Mouse (Mus musculus) E14TG2a.4 (cell line): ENCODE data around the gene Ccdc57.

ENCODE experiments used
- H3K27me3 ChIP-seq: 2 replicates; pipeline ENCODE4 v1.6.1; 2014; ENCODE audit warnings: low read length, control low read depth; ENCODE audit not compliant: insufficient read depth
- H3K36me3 ChIP-seq: 2 replicates; pipeline ENCODE4 v1.6.1; 2014; ENCODE audit warnings: low read length, control low read depth; ENCODE audit not compliant: insufficient read depth
- H3K4me1 ChIP-seq: replicated peaks from 2 replicates; pipeline ENCODE4 v1.6.1; 2014; ENCODE audit warnings: low read depth, low read length, control low read depth
- H3K4me3 ChIP-seq: replicated peaks from 2 replicates; pipeline ENCODE4 v1.5.1; 2014; ENCODE audit warnings: mild to moderate bottlenecking, low read length
- H3K9me3 ChIP-seq: 2 replicates; pipeline ENCODE4 v1.6.1; 2014; ENCODE audit warnings: low read length, control low read depth
- CTCF ChIP-seq: conservative IDR thresholded peaks from 2 replicates; pipeline ENCODE4 v1.5.1; 2014; ENCODE audit warnings: low read length
- NANOG ChIP-seq: IDR thresholded peaks from 2 replicates; pipeline ENCODE4 v1.6.1; 2014; ENCODE audit warnings: borderline replicate concordance, low read length, mixed read lengths
- POU5F1 ChIP-seq: IDR thresholded peaks from 2 replicates; pipeline ENCODE4 v1.6.1; 2014; ENCODE audit warnings: low read length, borderline replicate concordance

Ccdc57 gene

GRCm38 (mm10) chr11:120932564-120933398, at the start of gene Ccdc57:
Ccdc57 (minus strand) TSS chr11:120932872.
- 0 out of 2 replicates have a peak, but pooled peaks have one; percentile 51 for TF ChIP-seq POU5F1
- no peak for TF ChIP-seq CTCF
- Histone ChIP-seq H3K9me3 (peaks cover 9% of the 10 kb centered on the region; the same call in 1 of the 2 replicates), H3K27me3 (no peaks in the 10 kb centered on the region), H3K4me1 (peaks cover 12% of the 10 kb centered on the region), H3K4me3 (peak within 1 kb of the TSS; percentile 88), H3K36me3 (peaks cover 9% of the 10 kb centered on the region)

GRCm38 (mm10) chr11:120982459-120982858, 49.8 kb upstream of the Ccdc57 start:
- Histone ChIP-seq H3K27me3 (no peaks in the 10 kb centered on the region), H3K4me3 (no peak overlapping the region), H3K9me3 (no peaks in the 10 kb centered on the region), H3K36me3 (peaks cover 99% of the 10 kb centered on the region), H3K4me1 (peaks cover 33% of the 10 kb centered on the region)
- no peak for TF ChIP-seq NANOG
- TF ChIP-seq CTCF, result no peak
- no peak for TF ChIP-seq POU5F1

GRCm38 (mm10) chr11:120981661-120982060, 49.0 kb upstream of the Ccdc57 start:
- Histone ChIP-seq H3K4me3 (no peak overlapping the region), H3K36me3 (peaks cover 99% of the 10 kb centered on the region), H3K9me3 (no peaks in the 10 kb centered on the region), H3K4me1 (peaks cover 25% of the 10 kb centered on the region), H3K27me3 (no peaks in the 10 kb centered on the region)
- TF ChIP-seq POU5F1 (no peak), NANOG (no peak), CTCF (no peak)

- H3K27me3 ChIP-seq, result no peaks in the 10 kb centered on the region
- H3K4me3 ChIP-seq, result no peak overlapping the region
- no peaks in the 10 kb centered on the region for H3K9me3 ChIP-seq
- H3K36me3 ChIP-seq, result peaks cover 99% of the 10 kb centered on the region
- TF ChIP-seq CTCF, result no peak
- no peak for TF ChIP-seq POU5F1
- no peak for TF ChIP-seq NANOG
- H3K4me1 ChIP-seq, result peaks cover 22% of the 10 kb centered on the region
Observed at GRCm38 (mm10) chr11:120980427-120981035, 47.9 kb upstream of the Ccdc57 start.

GRCm38 (mm10) chr11:120979711-120980426, 47.2 kb upstream of the Ccdc57 start:
- H3K27me3 ChIP-seq, result no peaks in the 10 kb centered on the region
- H3K4me1 ChIP-seq, result peaks cover 20% of the 10 kb centered on the region

GRCm38 (mm10) chr11:120973318-120973717, 40.6 kb upstream of the Ccdc57 start:
- no peaks in the 10 kb centered on the region for H3K9me3 ChIP-seq
- no peak overlapping the region for H3K4me3 ChIP-seq
- peaks cover 100% of the 10 kb centered on the region for H3K36me3 ChIP-seq
- H3K27me3 ChIP-seq, result no peaks in the 10 kb centered on the region
- TF ChIP-seq POU5F1 (no peak), CTCF (no peak), NANOG (no peak)
- H3K4me1 ChIP-seq, result peaks cover 15% of the 10 kb centered on the region

More at GRCm38 (mm10) chr11:120979711-120980426, 47.2 kb upstream of the Ccdc57 start:
- Histone ChIP-seq H3K36me3 (peaks cover 99% of the 10 kb centered on the region), H3K4me3 (no peak overlapping the region), H3K9me3 (no peaks in the 10 kb centered on the region)
- TF ChIP-seq POU5F1 (no peak), CTCF (no peak), NANOG (no peak)

- TF ChIP-seq CTCF (no peak), NANOG (no peak), POU5F1 (no peak)
- Histone ChIP-seq H3K27me3 (no peaks in the 10 kb centered on the region), H3K36me3 (peaks cover 100% of the 10 kb centered on the region), H3K4me3 (no peak overlapping the region), H3K9me3 (no peaks in the 10 kb centered on the region), H3K4me1 (peaks cover 32% of the 10 kb centered on the region)
Observed at GRCm38 (mm10) chr11:120971237-120971636, 38.6 kb upstream of the Ccdc57 start.

GRCm38 (mm10) chr11:120969742-120970141, 37.1 kb upstream of the Ccdc57 start:
- Histone ChIP-seq H3K9me3 (no peaks in the 10 kb centered on the region), H3K4me3 (no peak overlapping the region), H3K27me3 (no peaks in the 10 kb centered on the region), H3K4me1 (peaks cover 39% of the 10 kb centered on the region), H3K36me3 (peaks cover 100% of the 10 kb centered on the region)
- TF ChIP-seq CTCF (no peak), NANOG (no peak), POU5F1 (no peak)
